Mouse (Mus musculus) lung, embryonic 15.5 days (tissue): ENCODE measurements around the gene Ebf3. TPM values are rescaled to one million over a fixed set of nuclear protein-coding genes. Genes with fewer than 3 reads are reported as not detected.

Experiments used
- ATAC-seq: fragments of 200-750 bp; cut with Nextera tagmentation; 2 replicates; pipeline ENCODE4 v1.8.0; 2017; ENCODE audit warnings: moderate number of reproducible peaks, borderline replicate concordance; ENCODE audit not compliant: low FRiP score, low TSS enrichment; ENCODE audit errors: extremely low read depth
- H3K27ac ChIP-seq: fragments of 300-500 bp; sonication (generic); 2 replicates; pipeline ENCODE4 v1.5.1; 2015; ENCODE audit warnings: moderate library complexity, mild to moderate bottlenecking, inconsistent platforms
- H3K27me3 ChIP-seq: fragments of 300-500 bp; sonication (generic); 2 replicates; pipeline ENCODE4 v1.6.1; 2015; ENCODE audit warnings: inconsistent platforms
- H3K36me3 ChIP-seq: fragments of 300-500 bp; sonication (generic); 2 replicates; pipeline ENCODE4 v1.6.1; 2015; ENCODE audit warnings: inconsistent platforms
- H3K4me1 ChIP-seq: fragments of 300-500 bp; sonication (generic); 2 replicates; pipeline ENCODE4 v1.6.1; 2015; ENCODE audit warnings: inconsistent platforms
- H3K4me2 ChIP-seq: fragments of 300-500 bp; sonication (generic); 2 replicates; pipeline ENCODE4 v1.6.1; 2015; ENCODE audit warnings: inconsistent platforms, mild to moderate bottlenecking, moderate library complexity
- H3K4me3 ChIP-seq: fragments of 300-500 bp; sonication (generic); 2 replicates; pipeline ENCODE4 v1.5.1; 2015; ENCODE audit warnings: mild to moderate bottlenecking, inconsistent platforms
- H3K9ac ChIP-seq: fragments of 300-500 bp; sonication (generic); 2 replicates; pipeline ENCODE4 v1.6.1; 2015; ENCODE audit warnings: inconsistent platforms
- H3K9me3 ChIP-seq: fragments of 300-500 bp; sonication (generic); 2 replicates; pipeline ENCODE4 v1.6.1; 2016; ENCODE audit warnings: inconsistent platforms
- WGBS: fragments of 180-500 bp; shearing (Covaris S2); methylation state at CpG from one replicate; pipeline ENCODE4 v1.1.7; 2015; 5-methylcytosine and 5-hydroxymethylcytosine counted together
- polyA plus RNA-seq: library from polyadenylated mRNA; unstranded; fragments of >200 nt; fragmentation: Nextera tagmentation; extraction: Ambion mirVana; gene quantifications from 2 replicates; pipeline ENCODE4 v1.2.1, GENCODE M21; 2015

Gene Ebf3
- polyA plus RNA-seq, 1 experiment from 2014 or later = 0.12 TPM

DNA sequence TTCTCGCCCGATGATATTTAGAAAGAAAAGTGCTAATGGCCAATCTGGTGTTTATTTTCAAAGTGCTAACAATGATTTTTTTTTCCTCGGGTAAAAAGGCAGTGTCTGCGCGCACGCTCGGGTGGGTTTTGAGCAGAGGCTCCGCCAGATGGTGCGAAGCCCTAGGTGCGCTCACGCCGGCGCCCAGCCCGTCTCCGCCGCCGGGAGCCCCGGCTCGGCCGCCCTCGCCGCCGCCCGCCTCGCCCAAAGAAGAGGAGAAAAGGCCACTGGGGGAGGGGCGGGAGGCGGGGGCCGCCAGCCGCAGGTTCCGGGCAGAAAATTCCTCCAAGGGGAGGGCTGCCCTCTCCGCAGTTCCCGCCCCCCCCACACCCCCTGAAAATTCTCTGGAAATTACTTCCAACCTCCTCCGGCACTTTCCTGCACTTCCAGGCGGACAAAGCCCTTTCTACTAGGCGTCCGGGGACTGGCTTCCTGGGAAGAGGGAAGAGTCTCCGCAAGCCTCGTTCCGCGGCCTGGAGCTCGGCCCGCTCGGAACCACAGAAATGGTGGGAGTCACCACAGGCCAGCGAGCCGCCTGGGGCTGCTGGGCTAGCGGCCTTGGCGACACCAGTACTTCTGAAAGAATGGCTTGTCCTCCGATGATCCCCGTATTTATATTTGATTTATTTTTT lies 4.0 kb downstream of the Ebf3 start:
- Histone ChIP-seq H3K4me1 (peaks cover 39% of the 10 kb centered on the region), H3K36me3 (no peaks in the 10 kb centered on the region), H3K27ac (no peak overlapping the region), H3K4me2 (peak overlapping the region; percentile 52), H3K27me3 (peaks cover 98% of the 10 kb centered on the region), H3K9me3 (no peaks in the 10 kb centered on the region), H3K4me3 (peak overlapping the region; percentile 30), H3K9ac (no peak overlapping the region)
- 1% methylated on average over 46 of the region's 49 CpGs for WGBS
- no peak for ATAC-seq

DNA sequence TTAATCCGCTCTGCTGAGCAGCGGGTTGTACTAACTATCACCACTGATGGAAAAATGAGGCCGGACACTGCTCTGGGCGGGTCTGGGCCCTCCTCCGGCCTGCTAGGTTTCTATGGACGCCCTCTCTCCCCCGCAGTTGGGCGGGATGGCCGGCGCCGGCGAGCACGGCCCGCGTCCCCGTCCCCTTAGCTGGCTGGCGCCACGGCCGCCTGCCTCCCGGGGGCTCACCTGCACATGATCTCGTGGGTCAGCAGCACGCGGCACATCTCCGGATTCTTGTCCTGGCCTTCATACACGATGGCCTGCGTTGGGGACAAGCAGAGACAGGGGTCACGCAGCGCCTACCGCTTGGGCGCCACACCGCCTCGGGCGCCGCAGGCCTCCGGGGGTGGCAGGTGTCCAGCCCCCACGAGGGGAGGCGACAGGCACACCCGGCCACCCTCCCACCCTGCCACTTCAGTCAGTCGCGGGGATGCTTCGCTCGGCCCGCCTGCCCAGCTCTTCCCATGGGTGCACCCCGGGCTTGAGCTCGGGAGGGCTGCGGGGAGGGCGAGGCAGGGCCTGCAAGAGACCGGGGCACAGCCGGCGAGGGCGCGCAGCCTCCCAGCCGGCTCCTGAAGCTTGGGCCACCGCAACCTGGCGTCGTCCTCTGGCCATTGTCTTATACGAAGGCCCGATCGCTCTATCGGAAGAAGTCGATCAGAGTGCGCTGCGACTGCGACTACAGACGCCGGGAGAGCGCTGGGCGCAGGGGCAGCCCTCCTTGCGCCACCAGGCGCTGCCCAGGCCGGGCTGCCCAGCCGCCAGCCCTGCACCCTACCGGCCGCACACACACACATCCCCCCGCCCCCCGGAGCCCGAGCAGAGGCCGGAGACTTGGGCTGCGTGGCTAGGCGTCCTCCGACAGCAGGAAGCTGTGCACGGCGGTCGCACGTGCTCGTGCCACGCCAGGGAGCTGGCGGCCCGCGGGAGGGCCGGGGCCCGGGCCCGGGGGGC lies 4.9 kb downstream of the Ebf3 start:
- peaks cover 98% of the 10 kb centered on the region for H3K27me3 ChIP-seq
- H3K4me1 ChIP-seq = peaks cover 31% of the 10 kb centered on the region
- H3K4me2 ChIP-seq = peak overlapping the region; percentile 52
- WGBS = 1% methylated on average over 83 of the region's 93 CpGs
- no peak overlapping the region for H3K9ac ChIP-seq
- H3K27ac ChIP-seq = no peak overlapping the region
- no peaks in the 10 kb centered on the region for H3K36me3 ChIP-seq
- H3K4me3 ChIP-seq = peak overlapping the region; percentile 30
- H3K9me3 ChIP-seq = no peaks in the 10 kb centered on the region
- ATAC-seq = no peak

DNA sequence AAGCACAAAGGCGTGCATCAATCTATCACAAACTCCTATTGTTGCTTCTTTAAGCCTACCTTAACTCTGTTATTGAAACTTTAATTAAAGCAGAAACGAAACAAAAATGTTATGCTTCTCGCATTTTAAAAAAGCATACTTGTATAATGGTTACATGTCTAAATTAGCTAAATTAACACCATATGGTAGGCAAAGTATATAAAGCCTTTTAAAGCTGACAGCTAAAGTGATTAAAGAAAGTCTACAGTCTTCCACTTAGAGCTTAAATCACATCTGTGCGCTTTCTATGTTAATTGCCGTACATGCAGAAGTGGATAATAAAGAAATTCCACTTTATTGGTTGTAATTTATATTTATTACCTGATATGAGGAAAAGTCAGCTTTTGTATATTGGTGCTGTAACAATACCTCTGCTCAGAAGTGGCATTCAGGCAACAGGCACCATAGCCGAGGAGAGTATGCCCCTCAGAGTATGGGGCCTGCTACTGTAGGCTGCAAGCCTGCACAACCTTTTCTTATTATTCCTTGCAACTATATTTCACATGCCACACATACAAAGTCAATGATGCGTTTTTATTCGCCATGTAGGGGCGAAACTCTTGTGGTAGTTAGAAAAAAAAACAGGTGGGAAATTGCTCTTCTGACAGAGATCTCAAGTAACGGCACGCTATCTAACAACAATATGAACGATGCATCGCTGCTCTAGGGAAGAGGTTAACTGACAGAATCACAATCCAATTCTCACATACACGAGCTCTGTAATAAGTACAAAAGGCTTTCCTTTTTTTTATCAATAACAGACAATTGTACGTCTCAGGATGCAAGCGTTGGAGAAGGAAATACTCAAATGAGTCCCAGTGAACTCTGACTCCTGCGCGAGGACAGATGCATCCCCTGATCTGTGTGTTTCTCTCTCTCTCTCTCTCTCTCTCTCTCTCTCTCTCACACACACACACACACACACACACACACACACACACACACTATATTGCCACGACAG lies 5.9 kb downstream of the Ebf3 start:
- H3K27ac ChIP-seq = no peak overlapping the region
- H3K36me3 ChIP-seq = no peaks in the 10 kb centered on the region
- H3K9me3 ChIP-seq = no peaks in the 10 kb centered on the region
- no peak overlapping the region for H3K9ac ChIP-seq
- no peak overlapping the region for H3K4me3 ChIP-seq
- no peak overlapping the region for H3K4me2 ChIP-seq
- H3K27me3 ChIP-seq = peaks cover 97% of the 10 kb centered on the region
- WGBS = 31% methylated on average over 19 of the region's 19 CpGs
- H3K4me1 ChIP-seq = peaks cover 26% of the 10 kb centered on the region
- ATAC-seq = no peak

DNA sequence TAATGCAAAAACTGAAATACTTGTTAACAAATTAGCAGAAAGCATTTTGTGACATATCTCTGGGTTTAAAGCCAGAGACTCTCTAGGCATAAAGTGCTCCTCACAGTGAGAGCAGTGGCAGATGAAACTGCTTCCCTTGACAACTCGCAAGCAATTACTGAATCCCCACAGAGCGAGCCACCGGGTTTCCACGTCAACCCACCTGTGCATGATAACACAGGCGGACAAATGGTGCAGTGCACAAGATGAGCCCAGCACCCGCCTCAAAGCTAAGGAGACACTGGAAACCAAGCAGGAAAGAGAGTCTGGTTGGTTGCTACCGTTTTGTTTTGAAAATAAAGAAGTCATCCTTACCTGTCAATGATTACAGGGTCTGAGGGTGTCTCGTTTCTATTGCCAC lies 7.1 kb downstream of the Ebf3 start:
- H3K27ac ChIP-seq = no peak overlapping the region
- H3K9ac ChIP-seq = no peak overlapping the region
- no peaks in the 10 kb centered on the region for H3K9me3 ChIP-seq
- ATAC-seq = no peak
- H3K4me3 ChIP-seq = no peak overlapping the region
- no peak overlapping the region for H3K4me2 ChIP-seq
- H3K27me3 ChIP-seq = peaks cover 97% of the 10 kb centered on the region
- H3K4me1 ChIP-seq = peaks cover 20% of the 10 kb centered on the region
- 18% methylated on average over 8 of the region's 8 CpGs for WGBS
- H3K36me3 ChIP-seq = no peaks in the 10 kb centered on the region

DNA sequence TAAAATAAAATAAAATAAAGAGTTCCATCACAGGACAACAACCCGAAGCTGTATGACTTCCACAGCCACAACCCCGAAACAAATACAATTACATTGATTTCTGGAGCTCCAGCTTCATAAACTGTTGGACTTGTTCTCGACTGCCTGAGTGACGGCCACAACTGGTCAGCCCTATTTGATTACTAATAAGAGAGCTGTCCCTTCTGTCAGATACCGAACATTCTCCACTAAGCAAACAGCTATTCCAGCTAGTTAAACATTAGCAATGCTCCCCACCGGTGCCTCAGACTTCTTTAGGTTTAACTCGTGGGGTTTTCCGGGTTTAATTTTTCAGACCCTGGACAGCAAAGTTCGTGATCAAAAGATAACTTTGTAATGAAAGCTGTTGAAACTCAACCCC lies 8.1 kb downstream of the Ebf3 start:
- Histone ChIP-seq H3K4me2 (no peak overlapping the region), H3K27ac (no peak overlapping the region), H3K27me3 (peaks cover 97% of the 10 kb centered on the region), H3K36me3 (no peaks in the 10 kb centered on the region), H3K4me1 (peaks cover 20% of the 10 kb centered on the region), H3K4me3 (no peak overlapping the region), H3K9me3 (no peaks in the 10 kb centered on the region), H3K9ac (no peak overlapping the region)
- 35% methylated on average over 9 of the region's 9 CpGs for WGBS
- no peak for ATAC-seq

DNA sequence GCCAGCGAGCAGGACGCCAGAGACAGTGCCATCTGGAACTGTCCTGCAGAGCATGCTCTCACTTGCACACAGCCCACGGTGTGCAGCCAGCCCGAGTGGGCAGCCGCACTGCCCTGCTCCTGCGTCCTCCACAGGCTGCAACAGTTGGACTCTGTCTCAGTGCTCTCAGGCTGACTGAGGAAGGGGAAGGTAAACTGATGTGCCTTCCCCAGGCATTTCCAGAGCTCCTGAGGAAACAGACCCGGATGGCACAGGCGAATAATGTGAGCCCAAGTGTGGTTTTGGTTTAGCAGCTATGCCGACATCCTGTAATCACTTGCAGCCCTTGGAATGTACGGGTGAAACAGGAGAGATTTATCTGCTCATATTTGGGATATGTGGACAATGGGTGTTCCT lies 10.5 kb downstream of the Ebf3 start:
- Histone ChIP-seq H3K27me3 (peaks cover 97% of the 10 kb centered on the region), H3K27ac (no peak overlapping the region), H3K4me2 (no peak overlapping the region), H3K9ac (no peak overlapping the region), H3K4me3 (no peak overlapping the region), H3K4me1 (0 out of 2 replicates have a peak, but pooled peaks cover 4% of the 10 kb centered on the region), H3K9me3 (no peaks in the 10 kb centered on the region), H3K36me3 (no peaks in the 10 kb centered on the region)
- ATAC-seq = no peak
- 31% methylated on average over 10 of the region's 10 CpGs for WGBS

DNA sequence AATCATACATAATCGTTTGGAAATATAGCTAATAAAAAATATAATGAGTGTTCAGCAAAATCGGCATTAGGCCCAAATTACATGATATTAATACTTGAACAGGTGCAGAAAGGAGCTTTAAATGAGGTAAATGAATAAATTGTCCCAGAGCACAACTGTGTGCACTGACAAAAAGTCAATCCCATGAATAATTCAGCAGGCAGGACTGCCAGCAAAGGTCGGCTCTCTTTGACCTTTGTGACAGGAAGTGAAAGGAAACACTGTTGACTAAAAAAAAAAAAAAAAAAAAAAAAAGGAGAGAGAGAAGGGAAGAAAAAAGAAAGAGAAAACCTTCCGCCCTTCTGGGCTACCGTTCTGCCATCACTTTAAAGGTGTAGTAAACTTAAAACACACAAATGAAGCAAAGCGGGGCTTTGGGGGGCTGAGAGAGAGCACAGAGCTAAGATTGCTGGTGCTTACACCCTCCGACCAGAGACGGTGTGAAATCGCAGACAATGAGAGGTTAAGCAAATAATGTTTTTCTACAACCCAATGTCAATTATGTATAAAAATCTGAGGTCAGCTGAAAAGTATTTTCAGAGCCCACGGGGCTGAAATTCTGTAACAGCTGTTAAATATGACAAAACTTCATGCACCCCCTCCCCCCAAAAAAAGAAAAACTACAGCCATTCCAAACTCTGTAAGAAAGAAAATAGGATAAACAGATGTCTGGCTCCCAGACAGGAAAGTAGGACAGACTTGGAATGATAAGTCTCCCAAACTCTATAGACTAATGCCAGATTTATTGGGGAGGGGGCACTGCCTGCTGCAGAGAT lies 11.1 kb downstream of the Ebf3 start:
- 32% methylated on average over 10 of the region's 10 CpGs for WGBS
- no peak for ATAC-seq
- no peaks in the 10 kb centered on the region for H3K36me3 ChIP-seq
- H3K4me2 ChIP-seq = no peak overlapping the region
- H3K9ac ChIP-seq = no peak overlapping the region
- H3K4me1 ChIP-seq = 0 out of 2 replicates have a peak, but pooled peaks cover 4% of the 10 kb centered on the region
- no peaks in the 10 kb centered on the region for H3K9me3 ChIP-seq
- H3K27ac ChIP-seq = no peak overlapping the region
- H3K4me3 ChIP-seq = no peak overlapping the region
- H3K27me3 ChIP-seq = peaks cover 97% of the 10 kb centered on the region

DNA sequence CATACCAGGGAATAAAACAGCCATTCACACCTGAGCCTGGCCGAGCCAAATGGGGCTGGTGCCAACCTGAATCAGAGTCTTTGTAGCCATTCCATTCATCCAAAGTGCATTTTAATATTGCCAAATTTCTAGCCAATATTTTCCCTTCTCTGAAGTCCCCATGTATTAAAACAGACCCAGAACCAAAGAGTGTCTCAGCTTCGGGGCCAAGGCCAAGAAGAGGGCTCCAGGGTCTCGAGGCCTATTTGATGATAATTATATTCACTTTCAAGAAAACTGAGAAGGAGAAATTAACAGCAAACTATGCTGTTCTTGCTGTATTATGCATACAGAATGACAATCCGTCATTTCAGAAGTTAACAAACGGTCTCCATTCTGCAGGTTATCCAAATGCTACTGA lies 12.1 kb downstream of the Ebf3 start:
- Histone ChIP-seq H3K4me1 (0 out of 2 replicates have a peak, but pooled peaks cover 4% of the 10 kb centered on the region), H3K9ac (no peak overlapping the region), H3K4me2 (no peak overlapping the region), H3K27me3 (peaks cover 98% of the 10 kb centered on the region), H3K4me3 (no peak overlapping the region), H3K36me3 (no peaks in the 10 kb centered on the region), H3K9me3 (no peaks in the 10 kb centered on the region), H3K27ac (no peak overlapping the region)
- WGBS = 85% methylated on average over 5 of the region's 5 CpGs
- ATAC-seq = no peak

DNA sequence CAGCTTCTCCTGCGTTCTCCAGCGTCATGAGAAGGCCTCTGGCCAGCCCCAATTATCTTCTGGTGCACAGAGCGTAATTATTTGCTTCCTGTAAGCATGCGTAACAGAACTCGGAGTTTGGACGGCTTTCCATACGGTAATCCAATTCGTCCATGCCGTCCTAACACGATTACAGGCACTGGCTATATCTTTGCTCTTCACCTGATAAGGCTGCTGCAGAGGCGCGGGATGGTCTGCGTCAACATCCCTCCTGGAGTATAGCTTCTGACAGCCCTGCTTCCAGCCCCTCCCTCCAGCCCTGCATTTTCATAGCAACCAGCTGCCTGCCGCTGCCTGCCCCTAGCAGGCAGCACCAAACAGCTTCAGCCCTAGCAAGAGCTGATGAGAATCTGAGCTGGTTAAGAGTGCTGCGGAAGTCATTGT lies 12.9 kb downstream of the Ebf3 start:
- Histone ChIP-seq H3K4me1 (0 out of 2 replicates have a peak, but pooled peaks cover 4% of the 10 kb centered on the region), H3K4me3 (no peak overlapping the region), H3K27me3 (peaks cover 98% of the 10 kb centered on the region), H3K36me3 (no peaks in the 10 kb centered on the region), H3K4me2 (no peak overlapping the region), H3K9ac (no peak overlapping the region), H3K27ac (no peak overlapping the region), H3K9me3 (no peaks in the 10 kb centered on the region)
- 15% methylated on average over 15 of the region's 15 CpGs for WGBS
- ATAC-seq = no peak

DNA sequence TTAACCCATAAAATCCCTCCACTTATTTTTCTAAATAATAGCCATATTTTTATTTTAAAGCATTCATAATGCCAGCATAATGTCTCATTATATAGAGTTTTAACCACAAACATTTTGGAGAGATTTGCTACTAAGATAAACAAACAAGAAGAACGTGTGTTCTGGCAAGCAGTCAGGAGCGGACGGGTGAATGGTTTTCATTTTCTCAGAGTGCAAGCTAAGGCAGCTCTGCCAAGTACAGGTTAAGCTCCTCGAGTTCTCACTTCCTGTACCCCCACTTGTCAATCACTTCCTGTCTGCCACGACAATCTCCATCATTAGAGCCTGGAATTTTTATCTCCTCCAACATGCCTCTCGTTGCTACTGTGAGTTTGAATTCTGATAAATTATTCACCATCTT lies 13.4 kb downstream of the Ebf3 start:
- H3K9ac ChIP-seq = no peak overlapping the region
- no peaks in the 10 kb centered on the region for H3K36me3 ChIP-seq
- H3K27me3 ChIP-seq = peaks cover 98% of the 10 kb centered on the region
- H3K4me1 ChIP-seq = 0 out of 2 replicates have a peak, but pooled peaks cover 4% of the 10 kb centered on the region
- no peaks in the 10 kb centered on the region for H3K9me3 ChIP-seq
- H3K4me3 ChIP-seq = no peak overlapping the region
- no peak for ATAC-seq
- no peak overlapping the region for H3K27ac ChIP-seq
- H3K4me2 ChIP-seq = no peak overlapping the region
- 9% methylated on average over 6 of the region's 6 CpGs for WGBS
